Comparison of ENCODE assay signal across 19 mouse cellular contexts in the genomic region with DNA sequence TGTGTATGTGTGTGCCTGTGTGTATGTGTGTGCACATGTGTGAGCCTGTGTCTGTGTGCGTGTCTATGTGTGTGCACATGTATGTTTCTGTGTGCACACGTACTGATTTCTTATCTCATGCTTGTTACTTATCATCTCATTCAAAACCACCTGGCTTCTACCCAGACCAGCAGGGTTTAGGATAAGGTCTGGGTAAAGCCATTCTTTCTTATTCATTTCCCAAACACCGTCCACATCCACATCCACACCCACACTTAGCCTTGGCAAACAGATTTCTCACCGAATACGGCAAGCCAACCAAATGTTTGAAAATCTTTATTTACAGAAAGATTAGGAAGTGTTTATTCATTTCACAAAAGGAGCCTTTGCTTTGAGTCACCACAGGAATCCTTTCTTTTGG.
"Had no signal": no experiment of that assay in that cellular context is flagged by ENCODE, and none has a peak within 500 bp of the region (broad histone marks: within the 10 kb centered on the region; RNA-seq: fewer than 3 reads in every experiment).

No protein-coding gene starts in this region.

- H3K4me3 ChIP-seq: intestine, embryonic 15.5 days; kidney, embryonic 15.5 days; left cerebral cortex, adult 2 months; liver, embryonic 13.5 days; midbrain, embryonic 13.5 days; myocyte; neural tube, embryonic 13.5 days had no signal

- H3K9ac ChIP-seq: intestine, embryonic 15.5 days; kidney, embryonic 15.5 days; liver, embryonic 13.5 days; lung, embryonic 14.5 days; midbrain, embryonic 13.5 days; neural tube, embryonic 13.5 days had no signal

- DNase-seq: kidney, adult 11 months; kidney, adult 8-10 months; kidney, postnatal 10 days; kidney, postnatal 36 days; layer of hippocampus, postnatal 36 days; liver, embryonic 13.5 days; lung, embryonic 14.5 days; lung, postnatal 10 days; retina, postnatal 1 day; thymus, adult 2 months; thymus, postnatal 36 days had no signal

- H3K27me3 ChIP-seq: intestine, embryonic 15.5 days; kidney, embryonic 15.5 days; liver, embryonic 13.5 days; neural tube, embryonic 13.5 days had no signal

- H3K36me3 ChIP-seq: intestine, embryonic 15.5 days; kidney, embryonic 15.5 days; liver, embryonic 13.5 days; midbrain, embryonic 13.5 days; neural tube, embryonic 13.5 days had no signal

- H3K27ac ChIP-seq: intestine, embryonic 15.5 days; kidney, embryonic 15.5 days; left cerebral cortex, adult 2 months; liver, embryonic 13.5 days; macrophage; midbrain, embryonic 13.5 days; neural tube, embryonic 13.5 days had no signal

- H3K9me3 ChIP-seq: intestine, embryonic 15.5 days; kidney, embryonic 15.5 days; liver, embryonic 13.5 days; midbrain, embryonic 13.5 days; neural tube, embryonic 13.5 days had no signal

- ATAC-seq: intestine, embryonic 15.5 days; midbrain, embryonic 13.5 days; midbrain, embryonic 16.5 days had no signal

- H3K4me2 ChIP-seq: intestine, embryonic 15.5 days; kidney, embryonic 15.5 days; liver, embryonic 13.5 days; lung, embryonic 14.5 days; midbrain, embryonic 13.5 days; neural tube, embryonic 13.5 days had no signal
